Mouse (Mus musculus) cortical plate, adult 2 months (tissue): ENCODE measurements at regions not wholly inside any gene's neighbourhood (a gene's known extent, or its start where the extent isn't known, plus 50 kb on each side); places are given as distances from the start of the nearest gene placed in this dataset.

Experiments used
- CTCF ChIP-seq: fragments of 200-500 bp; IDR thresholded peaks from 2 replicates; pipeline ENCODE4 v1.5.1; 2011; ENCODE audit warnings: mild to moderate bottlenecking, control low read depth, low read length; ENCODE audit not compliant: insufficient read depth; ENCODE audit errors: extremely low read depth
- POLR2A ChIP-seq: fragments of 200-500 bp; IDR thresholded peaks from 2 replicates; pipeline ENCODE4 v1.6.1; 2011; ENCODE audit warnings: mild to moderate bottlenecking, low read length, control low read depth; ENCODE audit not compliant: insufficient read depth; ENCODE audit errors: extremely low read depth

- TF ChIP-seq CTCF, result no peak
- no peak for TF ChIP-seq POLR2A
Measured at GRCm38 (mm10) chr10:38121911-38122573, 699.5 kb downstream of the Rfpl4b start.
